Mouse (Mus musculus) c-Kit-positive CD71-positive TER-119-negative erythroid progenitor cells, embryonic 14.5 days (primary cell): ENCODE measurements around the gene Ghrhr.

Experiments used
- DNase-seq: peaks from one replicate; pipeline ENCODE4 v3.0.0-alpha.2; 2013; ENCODE audit warnings: low read depth

Gene Ghrhr

GRCm38 (mm10) chr6:55353711-55354445 lies 22.2 kb upstream of the Ghrhr start:
- no peak for DNase-seq

GRCm38 (mm10) chr6:55354456-55355117 lies 21.5 kb upstream of the Ghrhr start:
- DNase-seq = no peak

- no peak for DNase-seq
These were observed 20.5 kb upstream of the Ghrhr start for GRCm38 (mm10) chr6:55355575-55355974.

GRCm38 (mm10) chr6:55356017-55356703 lies 19.9 kb upstream of the Ghrhr start:
- DNase-seq = no peak

GRCm38 (mm10) chr6:55356976-55357635 lies 19.0 kb upstream of the Ghrhr start:
- no peak for DNase-seq

- DNase-seq = no peak
These were observed 18.5 kb upstream of the Ghrhr start for GRCm38 (mm10) chr6:55357636-55358031.

- DNase-seq = peak; percentile 84
These were observed 17.4 kb upstream of the Ghrhr start for GRCm38 (mm10) chr6:55358731-55359143.

- no peak for DNase-seq
These were observed 13.4 kb upstream of the Ghrhr start for GRCm38 (mm10) chr6:55362663-55363062.

- no peak for DNase-seq
These were observed 9.0 kb upstream of the Ghrhr start for GRCm38 (mm10) chr6:55367126-55367525.

GRCm38 (mm10) chr6:55370831-55371230 lies 5.3 kb upstream of the Ghrhr start:
- no peak for DNase-seq

GRCm38 (mm10) chr6:55376511-55376910 lies 416 bp downstream of the Ghrhr start:
- no peak for DNase-seq

GRCm38 (mm10) chr6:55377461-55377860 lies 1.4 kb downstream of the Ghrhr start:
- no peak for DNase-seq

- peak; percentile 61 for DNase-seq
These were observed 3.7 kb downstream of the Ghrhr start for GRCm38 (mm10) chr6:55379641-55380335.

GRCm38 (mm10) chr6:55381966-55382365 lies 5.9 kb downstream of the Ghrhr start:
- no peak for DNase-seq

GRCm38 (mm10) chr6:55383897-55384296 lies 7.8 kb downstream of the Ghrhr start:
- peak; percentile 72 for DNase-seq

GRCm38 (mm10) chr6:55384356-55384951 lies 8.4 kb downstream of the Ghrhr start:
- DNase-seq = no peak

GRCm38 (mm10) chr6:55388546-55389169 lies 12.6 kb downstream of the Ghrhr start:
- DNase-seq = no peak

GRCm38 (mm10) chr6:55389321-55389720 lies 13.2 kb downstream of the Ghrhr start:
- no peak for DNase-seq

GRCm38 (mm10) chr6:55391814-55392213 lies 15.7 kb downstream of the Ghrhr start:
- DNase-seq = no peak

GRCm38 (mm10) chr6:55392453-55392852 lies 16.4 kb downstream of the Ghrhr start:
- peak; percentile 50 for DNase-seq

GRCm38 (mm10) chr6:55394854-55395253 lies 18.8 kb downstream of the Ghrhr start:
- DNase-seq = no peak
